Mouse (Mus musculus) intestine, embryonic 16.5 days (tissue): ENCODE measurements around the gene Fam81b. TPM values are rescaled to one million over a fixed set of nuclear protein-coding genes. Genes with fewer than 3 reads are reported as not detected.

Source experiments
- ATAC-seq: fragments of 200-750 bp; cut with Nextera tagmentation; 2 replicates; pipeline ENCODE4 v1.8.0; 2017; ENCODE audit warnings: moderate TSS enrichment, moderate library complexity
- H3K27ac ChIP-seq: fragments of 300-500 bp; sonication (generic); 2 replicates; pipeline ENCODE4 v1.5.1; 2014; ENCODE audit warnings: mild to moderate bottlenecking, low read length
- H3K27me3 ChIP-seq: fragments of 300-500 bp; sonication (generic); replicated peaks from 2 replicates; pipeline ENCODE4 v1.6.1; 2014; ENCODE audit warnings: low read length, control low read depth, mixed read lengths; ENCODE audit not compliant: control insufficient read depth, insufficient read depth
- H3K36me3 ChIP-seq: fragments of 300-500 bp; sonication (generic); 2 replicates; pipeline ENCODE4 v1.6.1; 2014; ENCODE audit warnings: low read length, control low read depth; ENCODE audit not compliant: control insufficient read depth, insufficient read depth
- H3K4me1 ChIP-seq: fragments of 300-500 bp; sonication (generic); 2 replicates; pipeline ENCODE4 v1.6.1; 2014; ENCODE audit warnings: low read length, control low read depth, mixed read lengths; ENCODE audit not compliant: control insufficient read depth, insufficient read depth
- H3K4me2 ChIP-seq: fragments of 300-500 bp; sonication (generic); 2 replicates; pipeline ENCODE4 v1.6.1; 2014; ENCODE audit warnings: low read depth, low read length, control low read depth
- H3K4me3 ChIP-seq: fragments of 300-500 bp; sonication (generic); 2 replicates; pipeline ENCODE4 v1.5.1; 2014; ENCODE audit warnings: mild to moderate bottlenecking, low read length
- H3K9ac ChIP-seq: fragments of 300-500 bp; sonication (generic); 2 replicates; pipeline ENCODE4 v1.6.1; 2014; ENCODE audit warnings: low read depth, low read length
- H3K9me3 ChIP-seq: fragments of 300-500 bp; sonication (generic); 2 replicates; pipeline ENCODE4 v1.6.1; 2016; ENCODE audit warnings: low read length, control low read depth; ENCODE audit not compliant: control insufficient read depth
- WGBS: fragments of 180-500 bp; shearing (Covaris S2); extraction: QIAGEN DNeasy Blood & Tissue Kit; methylation state at CpG from one replicate; pipeline ENCODE4 v1.1.7; 2014; 5-methylcytosine and 5-hydroxymethylcytosine counted together
- microRNA-seq: library from miRNA; unstranded; fragments of <30 nt; microRNA quantifications from one replicate; pipeline ENCODE4, GENCODE M21; 2016
- polyA plus RNA-seq: library from polyadenylated mRNA; unstranded; fragments of >200 nt; fragmentation: Nextera tagmentation; extraction: Ambion mirVana; gene quantifications from 2 replicates; pipeline ENCODE4 v1.2.1, GENCODE M21; 2015

Gene Fam81b
- polyA plus RNA-seq, 1 experiment from 2014 or later = not detected

- Histone ChIP-seq H3K27ac (no peak overlapping the region), H3K4me1 (no peaks in the 10 kb centered on the region), H3K27me3 (no peaks in the 10 kb centered on the region), H3K4me3 (no peak overlapping the region), H3K4me2 (no peak overlapping the region), H3K9me3 (no peaks in the 10 kb centered on the region; the same call in 1 of the 2 replicates), H3K9ac (no peak overlapping the region), H3K36me3 (peaks cover 11% of the 10 kb centered on the region)
- WGBS = 93% methylated on average over 1 of the region's 1 CpGs
- no peak for ATAC-seq
Measured at GRCm38 (mm10) chr13:76157508-76157907, 147.4 kb downstream of the Fam81b start.

DNA sequence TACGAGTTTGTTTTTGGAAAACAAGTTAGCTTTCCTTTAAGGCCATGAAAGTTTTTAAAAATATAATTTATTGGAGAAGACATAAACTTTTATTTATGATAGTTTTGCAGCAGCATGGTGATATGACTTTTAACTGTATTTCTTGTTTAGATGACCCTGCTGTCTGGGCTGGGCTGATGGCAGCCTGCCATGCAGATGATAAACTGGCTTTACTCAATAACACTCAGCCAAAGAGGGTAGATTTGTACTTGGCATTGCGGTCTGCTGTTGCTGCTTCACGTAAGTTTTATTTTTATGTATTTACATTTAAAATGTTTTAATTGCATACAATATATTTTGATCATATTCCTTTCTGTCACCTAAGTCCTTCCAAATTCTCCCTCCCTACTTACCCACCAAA lies 147.8 kb downstream of the Fam81b start:
- 82% methylated on average over 3 of the region's 3 CpGs for WGBS
- Histone ChIP-seq H3K4me1 (no peaks in the 10 kb centered on the region), H3K4me2 (no peak overlapping the region), H3K36me3 (peaks cover 11% of the 10 kb centered on the region), H3K27ac (no peak overlapping the region), H3K9ac (no peak overlapping the region), H3K9me3 (no peaks in the 10 kb centered on the region; the same call in 1 of the 2 replicates), H3K27me3 (no peaks in the 10 kb centered on the region), H3K4me3 (no peak overlapping the region)
- ATAC-seq = no peak

Small RNA genes lying within 50 kb of the gene (microRNA-seq; reads per million reads assigned to microRNA genes)
- gene Gm24025 = not detected

Other genes starting within 250 kb of the Fam81b start
- gene Gpr150, start 248.1 kb downstream of the Fam81b start, polyA plus RNA-seq = 0.26 and 0.28 TPM in 2 replicates
- gene Arsk, start 206.4 kb downstream of the Fam81b start, polyA plus RNA-seq = 3.8 and 4.7 TPM in 2 replicates
- gene Ttc37, start 206.3 kb downstream of the Fam81b start, polyA plus RNA-seq = 7.7 and 8.4 TPM in 2 replicates
- gene Mctp1, start 79.5 kb upstream of the Fam81b start, polyA plus RNA-seq = 0.33 and 0.65 TPM in 2 replicates